In the genomic region with DNA sequence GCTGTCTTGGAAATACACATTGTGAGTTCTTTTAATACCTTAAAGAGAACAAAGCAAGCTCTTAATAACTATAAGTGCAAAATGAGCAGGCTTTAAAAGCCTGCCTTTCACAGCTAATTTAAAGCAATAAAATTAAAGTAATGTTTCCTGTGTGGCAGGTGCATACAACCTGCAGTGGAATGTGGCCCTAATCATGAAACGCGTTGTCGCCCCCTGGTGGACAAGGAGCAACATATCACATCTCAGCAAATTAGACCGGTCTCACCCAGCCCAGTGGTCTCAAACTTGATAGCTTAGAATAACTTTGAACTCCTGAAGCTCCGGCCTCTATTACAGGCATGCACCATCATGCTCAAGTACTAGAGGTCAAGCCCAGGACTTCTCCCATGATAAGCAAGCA, we compare ENCODE assay signal across 8 mouse cellular contexts. TPM values are rescaled to one million over a fixed set of nuclear protein-coding genes. Genes with fewer than 3 reads are reported as not detected.
DNase-seq lines count a peak whose midpoint lies in the region; ATAC-seq and TF ChIP-seq lines count a peak whose summit lies in the region.

No protein-coding gene starts in this region.

- no peaks in the 10 kb centered on the region for H3K36me3 ChIP-seq in kidney, embryonic 14.5 days (ENCODE audit: control insufficient read depth, insufficient read depth, low read length)
- H3K36me3 ChIP-seq in lung, embryonic 14.5 days (ENCODE audit: insufficient read depth), result no peaks in the 10 kb centered on the region

- peak; percentile 94 for TF ChIP-seq CTCF in lung, embryonic 14.5 days (IDR thresholded peaks at IDR 0.05; ENCODE audit: low read depth)

- no peak overlapping the region for H3K4me3 ChIP-seq in kidney, embryonic 14.5 days (ENCODE audit: low read length)
- no peak overlapping the region for H3K4me3 ChIP-seq in lung, embryonic 14.5 days (ENCODE audit: low read depth, low read length)

- no peak overlapping the region for H3K9ac ChIP-seq in kidney, embryonic 14.5 days (ENCODE audit: low read depth, low read length)
- H3K9ac ChIP-seq in lung, embryonic 14.5 days, result no peak overlapping the region

- no peak overlapping the region for H3K4me2 ChIP-seq in kidney, embryonic 14.5 days (replicated peaks; ENCODE audit: low read depth, low read length)
- H3K4me2 ChIP-seq in lung, embryonic 14.5 days, result no peak overlapping the region

- no peaks in the 10 kb centered on the region for H3K4me1 ChIP-seq in kidney, embryonic 14.5 days (ENCODE audit: control insufficient read depth, insufficient read depth, low read length)
- no peaks in the 10 kb centered on the region for H3K4me1 ChIP-seq in lung, embryonic 14.5 days (ENCODE audit: insufficient read depth)

- H3K27me3 ChIP-seq in kidney, embryonic 14.5 days (ENCODE audit: control insufficient read depth, insufficient read depth, low read length), result no peaks in the 10 kb centered on the region
- no peaks in the 10 kb centered on the region for H3K27me3 ChIP-seq in lung, embryonic 14.5 days (ENCODE audit: insufficient read depth, low read length)

- DNase-seq in CD4-positive helper T cell, adult 2 months (ENCODE audit: low read depth, low spot score), result peak; percentile 77
- DNase-seq in MEL-GATA-1-ER (ENCODE audit: extremely low read depth, low read depth), result peak; percentile 26
- DNase-seq in cerebellum, adult 9-10 months, result peak; percentile 81
- DNase-seq in gastrocnemius, adult 8-10 months (ENCODE audit: low spot score in 2 of 2), result peak; percentile 26 to 43
- peak; percentile 87 for DNase-seq in lung, embryonic 14.5 days
- DNase-seq in right cerebral cortex, adult 2 months (ENCODE audit: low spot score in 2 of 2), result peak; percentile 74 to 83
- DNase-seq in urinary bladder, adult 2 months (ENCODE audit: low spot score), result peak; percentile 66

- WGBS in kidney, embryonic 14.5 days, result 7% methylated on average over 5 of the region's 5 CpGs
- WGBS in lung, embryonic 14.5 days, result 6% methylated on average over 5 of the region's 5 CpGs

- peak; percentile 52; the same call in 1 of the 2 replicates for ATAC-seq in kidney, embryonic 14.5 days (ENCODE audit: low FRiP score, low TSS enrichment)
- ATAC-seq in lung, embryonic 14.5 days (ENCODE audit: insufficient read depth), result peak; percentile 68; the same call in 1 of the 2 replicates

- no peaks in the 10 kb centered on the region for H3K9me3 ChIP-seq in kidney, embryonic 14.5 days (ENCODE audit: control insufficient read depth, low read length)
- 0 out of 2 replicates have a peak, but pooled peaks cover 5% of the 10 kb centered on the region for H3K9me3 ChIP-seq in lung, embryonic 14.5 days (ENCODE audit: low read depth, low read length)

- H3K27ac ChIP-seq in kidney, embryonic 14.5 days (ENCODE audit: low read depth, low read length), result no peak overlapping the region
- H3K27ac ChIP-seq in lung, embryonic 14.5 days (ENCODE audit: low read depth), result no peak overlapping the region

RNA-seq across cellular contexts. Expression of a gene that starts 9.8 kb away (rescaled TPM):
- total RNA-seq in gastrocnemius, adult 8-10 months (2022), result under 1 TPM; 0.13 to 0.63 (median 0.42) TPM
- polyA plus RNA-seq in kidney, embryonic 14.5 days (2014; fragmentation: Nextera tagmentation; extraction: Ambion mirVana), result 11.4 and 12.2 TPM in 2 replicates
- polyA plus RNA-seq in lung, embryonic 14.5 days (2014; fragmentation: Nextera tagmentation; extraction: Ambion mirVana), result 5.3 and 6.4 TPM in 2 replicates
- polyA plus RNA-seq in urinary bladder, adult 2 months (2012; rRNA removed), result 11.4 and 13.9 TPM in 2 replicates

RNA-seq across cellular contexts. Expression of a gene that starts 9.9 kb away (rescaled TPM):
- total RNA-seq in gastrocnemius, adult 8-10 months (2022), result 10 to 100 TPM; 44.0 to 51.2 (median 46.4) TPM
- polyA plus RNA-seq in kidney, embryonic 14.5 days (2014; fragmentation: Nextera tagmentation; extraction: Ambion mirVana), result 224 and 236 TPM in 2 replicates
- 219 and 223 TPM in 2 replicates for polyA plus RNA-seq in lung, embryonic 14.5 days (2014; fragmentation: Nextera tagmentation; extraction: Ambion mirVana)
- 114 and 152 TPM in 2 replicates for polyA plus RNA-seq in urinary bladder, adult 2 months (2012; rRNA removed)

RNA-seq across cellular contexts. Expression of a gene that starts 27.4 kb away (rescaled TPM):
- total RNA-seq in gastrocnemius, adult 8-10 months (2022), result 10 to 100 TPM; 29.1 to 36.2 (median 32.2) TPM
- polyA plus RNA-seq in kidney, embryonic 14.5 days (2014; fragmentation: Nextera tagmentation; extraction: Ambion mirVana), result 77.6 and 82.6 TPM in 2 replicates
- polyA plus RNA-seq in lung, embryonic 14.5 days (2014; fragmentation: Nextera tagmentation; extraction: Ambion mirVana), result 72.1 and 75.5 TPM in 2 replicates
- 32.2 and 40.1 TPM in 2 replicates for polyA plus RNA-seq in urinary bladder, adult 2 months (2012; rRNA removed)

RNA-seq across cellular contexts. Expression of a gene that starts 27.9 kb away (rescaled TPM):
- 1 to 10 TPM; 4.9 to 5.3 (median 5.2) TPM for total RNA-seq in gastrocnemius, adult 8-10 months (2022)
- 73.6 and 76.0 TPM in 2 replicates for polyA plus RNA-seq in kidney, embryonic 14.5 days (2014; fragmentation: Nextera tagmentation; extraction: Ambion mirVana)
- polyA plus RNA-seq in lung, embryonic 14.5 days (2014; fragmentation: Nextera tagmentation; extraction: Ambion mirVana), result 74.4 and 77.3 TPM in 2 replicates
- polyA plus RNA-seq in urinary bladder, adult 2 months (2012; rRNA removed), result 26.4 and 33.0 TPM in 2 replicates

RNA-seq across cellular contexts. Expression of a gene that starts 47.4 kb away (rescaled TPM):
- total RNA-seq in gastrocnemius, adult 8-10 months (2022), result 10 to 100 TPM; 40.8 to 56.9 (median 49.9) TPM
- 32.5 and 201 TPM in 2 replicates for polyA plus RNA-seq in kidney, embryonic 14.5 days (2014; fragmentation: Nextera tagmentation; extraction: Ambion mirVana)
- 45.7 and 48.7 TPM in 2 replicates for polyA plus RNA-seq in lung, embryonic 14.5 days (2014; fragmentation: Nextera tagmentation; extraction: Ambion mirVana)
- 295 and 362 TPM in 2 replicates for polyA plus RNA-seq in urinary bladder, adult 2 months (2012; rRNA removed)

Comparison
In these comparisons a context has a peak if more than half of its experiments do, and no peak if none do; other contexts are left out.
1. DNase-seq: peak in every context shown above with its lines; median percentile 87 in lung, embryonic 14.5 days; 81 in cerebellum, adult 9-10 months; 78 in right cerebral cortex, adult 2 months; 77 in CD4-positive helper T cell, adult 2 months; 66 in urinary bladder, adult 2 months; 34 in gastrocnemius, adult 8-10 months; 26 in MEL-GATA-1-ER.